Mouse (Mus musculus): ENCODE measurements around the gene Fastk. TPM values are rescaled to one million over a fixed set of nuclear protein-coding genes. Genes with fewer than 3 reads are reported as not detected.

The Fastk gene
- polyA plus RNA-seq, 1 experiment from 2014 or later: 66.6 TPM

GRCm38 (mm10) chr5:24424861-24425411 lies 20.2 kb downstream of the Fastk start:
- peak overlapping the region; percentile 88 for H3K4me2 ChIP-seq (replicated peaks; ENCODE audit: low read depth)
- H3K27me3 ChIP-seq (ENCODE audit: control insufficient read depth, insufficient read depth, low read length): no peaks in the 10 kb centered on the region
- TF ChIP-seq CTCF (IDR thresholded peaks at IDR 0.05; ENCODE audit: low read depth): no peak
- no peak for TF ChIP-seq EP300 (optimal IDR thresholded peaks at IDR 0.05)
- WGBS: under 1% methylated on average over 43 of the region's 60 CpGs
- ATAC-seq (ENCODE audit: low FRiP score, low TSS enrichment) (peak; percentile 17; the same call in 1 of the 2 replicates), DNase-seq (ENCODE audit: low spot score) (peak; percentile 90)
- peak overlapping the region; percentile 68 for H3K4me3 ChIP-seq (ENCODE audit: low read depth, low read length)
- H3K27ac ChIP-seq (replicated peaks): peak overlapping the region; percentile 94
- peak overlapping the region; percentile 76 for H3K9ac ChIP-seq (ENCODE audit: low read length)
- H3K36me3 ChIP-seq (ENCODE audit: control insufficient read depth, insufficient read depth, low read length): peaks cover 5% of the 10 kb centered on the region; the same call in 1 of the 2 replicates
- H3K9me3 ChIP-seq (ENCODE audit: control insufficient read depth, low read length): no peaks in the 10 kb centered on the region
- no peaks in the 10 kb centered on the region; the same call in none of the 2 replicates for H3K4me1 ChIP-seq (replicated peaks; ENCODE audit: control insufficient read depth, insufficient read depth)

DNA sequence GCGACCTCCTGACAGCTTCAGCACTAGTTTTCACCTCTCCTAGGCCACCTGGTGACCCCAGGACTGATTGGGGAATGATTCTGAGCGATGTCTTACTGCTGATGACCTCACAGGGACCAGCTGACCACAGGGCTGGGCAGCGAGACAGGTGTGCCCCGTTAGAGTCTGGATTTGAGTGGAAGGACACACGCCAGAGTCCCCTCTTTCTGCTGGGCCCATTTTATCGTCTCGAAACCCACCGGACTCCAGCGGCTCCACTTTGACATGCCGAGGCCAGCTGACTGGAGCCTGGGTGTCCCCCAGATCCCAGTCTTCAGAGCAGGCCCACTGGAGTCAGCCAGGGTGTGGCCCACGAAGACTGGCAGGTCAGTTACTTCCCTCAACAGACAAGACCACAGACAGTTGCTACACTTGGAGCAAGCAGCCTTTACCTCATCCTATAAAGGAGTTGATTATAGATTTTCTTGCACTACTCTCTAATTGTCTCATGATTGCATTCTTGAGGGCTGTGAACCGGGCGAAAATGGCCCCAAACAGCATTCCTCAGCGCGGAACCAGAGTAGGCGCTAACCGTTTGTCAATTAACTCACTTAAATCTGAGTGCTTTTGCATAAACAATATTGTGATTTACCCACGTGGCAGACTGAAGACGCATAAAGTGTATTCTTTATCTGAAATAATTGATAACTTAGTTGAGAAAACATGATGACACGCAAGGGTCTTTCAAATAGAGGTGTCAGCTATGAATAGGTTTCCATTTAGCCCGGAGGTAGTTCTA lies 20.9 kb downstream of the Fastk start:
- H3K4me1 ChIP-seq (replicated peaks; ENCODE audit: control insufficient read depth, insufficient read depth): no peaks in the 10 kb centered on the region; the same call in none of the 2 replicates
- peak overlapping the region; percentile 88 for H3K4me2 ChIP-seq (replicated peaks; ENCODE audit: low read depth)
- H3K36me3 ChIP-seq (ENCODE audit: control insufficient read depth, insufficient read depth, low read length): peaks cover 3% of the 10 kb centered on the region; the same call in 1 of the 2 replicates
- H3K4me3 ChIP-seq (ENCODE audit: low read depth, low read length): peak overlapping the region; percentile 68
- peak; percentile 24 for ATAC-seq (ENCODE audit: low FRiP score, low TSS enrichment)
- H3K27me3 ChIP-seq (ENCODE audit: control insufficient read depth, insufficient read depth, low read length): no peaks in the 10 kb centered on the region
- no peak for TF ChIP-seq CTCF (IDR thresholded peaks at IDR 0.05; ENCODE audit: low read depth)
- peak; percentile 71 for TF ChIP-seq EP300 (optimal IDR thresholded peaks at IDR 0.05)
- H3K9ac ChIP-seq (ENCODE audit: low read length): peak overlapping the region; percentile 76
- H3K27ac ChIP-seq (replicated peaks): peak overlapping the region; percentile 94
- 7% methylated on average over 21 of the region's 21 CpGs for WGBS
- no peaks in the 10 kb centered on the region for H3K9me3 ChIP-seq (ENCODE audit: control insufficient read depth, low read length)
- DNase-seq (ENCODE audit: low spot score): no peak

GRCm38 (mm10) chr5:24423129-24424003 lies 21.7 kb downstream of the Fastk start, which contains the start of the genes Cdk5 and Slc4a2:
Gene Cdk5 (minus strand): TSS chr5:24423530.
Gene Slc4a2 (plus strand): TSS chr5:24423837.
- H3K36me3 ChIP-seq (ENCODE audit: control insufficient read depth, insufficient read depth, low read length): peaks cover 4% of the 10 kb centered on the region; the same call in 1 of the 2 replicates
- under 1% methylated on average over 46 of the region's 46 CpGs for WGBS
- TF ChIP-seq CTCF (IDR thresholded peaks at IDR 0.05; ENCODE audit: low read depth): no peak
- peak; percentile 87 for TF ChIP-seq EP300 (optimal IDR thresholded peaks at IDR 0.05)
- ATAC-seq (ENCODE audit: low FRiP score, low TSS enrichment) (peak; percentile 93), DNase-seq (ENCODE audit: low spot score) (peak; percentile 98)
- H3K4me3 ChIP-seq (ENCODE audit: low read depth, low read length): peak within 1 kb of the TSS; percentile 68
- H3K9me3 ChIP-seq (ENCODE audit: control insufficient read depth, low read length): no peaks in the 10 kb centered on the region
- H3K27me3 ChIP-seq (ENCODE audit: control insufficient read depth, insufficient read depth, low read length): no peaks in the 10 kb centered on the region
- peak within 1 kb of the TSS; percentile 94 for H3K27ac ChIP-seq (replicated peaks)
- H3K4me2 ChIP-seq (replicated peaks; ENCODE audit: low read depth): peak within 1 kb of the TSS; percentile 88
- no peaks in the 10 kb centered on the region; the same call in none of the 2 replicates for H3K4me1 ChIP-seq (replicated peaks; ENCODE audit: control insufficient read depth, insufficient read depth)
- H3K9ac ChIP-seq (ENCODE audit: low read length): peak within 1 kb of the TSS; percentile 77

DNA sequence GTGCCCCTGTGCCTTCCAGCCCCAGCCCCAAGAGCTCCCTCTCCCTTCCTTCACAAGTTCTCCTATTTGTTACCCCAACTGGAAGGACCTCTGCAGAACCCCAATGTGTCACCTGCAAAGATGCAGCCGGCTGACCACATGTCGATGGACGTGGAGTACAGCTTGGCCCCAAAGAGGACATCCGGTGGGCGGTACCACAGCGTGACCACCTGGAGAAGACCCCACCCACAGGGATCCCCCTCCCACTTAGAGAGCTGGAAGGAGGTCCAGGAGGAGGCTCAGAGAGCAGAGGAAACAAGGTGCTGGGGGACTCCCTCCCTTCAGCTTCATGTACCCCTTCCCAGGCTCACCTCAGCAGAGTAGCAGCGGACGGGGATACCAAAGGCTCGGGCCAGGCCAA lies 24.7 kb downstream of the Fastk start:
- Histone ChIP-seq H3K36me3 (ENCODE audit: control insufficient read depth, insufficient read depth, low read length) (peaks cover 4% of the 10 kb centered on the region; the same call in 1 of the 2 replicates), H3K9me3 (ENCODE audit: control insufficient read depth, low read length) (no peaks in the 10 kb centered on the region), H3K27ac (replicated peaks) (no peak overlapping the region), H3K4me1 (replicated peaks; ENCODE audit: control insufficient read depth, insufficient read depth) (no peaks in the 10 kb centered on the region), H3K27me3 (ENCODE audit: control insufficient read depth, insufficient read depth, low read length) (no peaks in the 10 kb centered on the region), H3K4me3 (ENCODE audit: low read depth, low read length) (no peak overlapping the region), H3K4me2 (replicated peaks; ENCODE audit: low read depth) (no peak overlapping the region), H3K9ac (ENCODE audit: low read length) (no peak overlapping the region)
- DNase-seq (ENCODE audit: low spot score) (no peak), ATAC-seq (ENCODE audit: low FRiP score, low TSS enrichment) (no peak)
- no peak for TF ChIP-seq CTCF (IDR thresholded peaks at IDR 0.05; ENCODE audit: low read depth)
- TF ChIP-seq EP300 (optimal IDR thresholded peaks at IDR 0.05): no peak
- WGBS: 87% methylated on average over 9 of the region's 9 CpGs

DNA sequence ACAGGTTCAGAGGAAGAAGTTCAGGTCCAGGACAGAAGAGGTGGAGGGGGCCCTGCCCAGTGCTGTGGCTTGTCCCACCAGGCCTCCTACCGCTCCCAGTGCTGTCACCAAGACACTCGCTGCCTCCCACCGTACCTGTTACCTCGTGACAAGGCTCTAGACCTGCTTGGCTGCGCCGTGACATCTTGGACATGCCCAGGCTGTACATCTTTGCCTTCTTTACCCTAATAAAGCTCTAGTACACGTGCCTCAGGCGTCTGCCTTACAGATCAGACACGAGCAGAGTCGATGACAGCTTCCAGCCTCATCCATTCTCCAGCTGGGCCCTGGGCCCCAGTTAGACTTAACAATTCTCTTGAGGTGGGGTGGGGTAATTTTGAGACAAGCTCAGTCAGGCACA lies 27.5 kb downstream of the Fastk start:
- Histone ChIP-seq H3K4me3 (ENCODE audit: low read depth, low read length) (no peak overlapping the region), H3K27ac (replicated peaks) (no peak overlapping the region), H3K9me3 (ENCODE audit: control insufficient read depth, low read length) (no peaks in the 10 kb centered on the region), H3K9ac (ENCODE audit: low read length) (no peak overlapping the region), H3K4me2 (replicated peaks; ENCODE audit: low read depth) (no peak overlapping the region), H3K36me3 (ENCODE audit: control insufficient read depth, insufficient read depth, low read length) (peaks cover 4% of the 10 kb centered on the region; the same call in 1 of the 2 replicates), H3K27me3 (ENCODE audit: control insufficient read depth, insufficient read depth, low read length) (no peaks in the 10 kb centered on the region), H3K4me1 (replicated peaks; ENCODE audit: control insufficient read depth, insufficient read depth) (no peaks in the 10 kb centered on the region)
- 90% methylated on average over 10 of the region's 10 CpGs for WGBS
- TF ChIP-seq EP300 (optimal IDR thresholded peaks at IDR 0.05) (no peak), CTCF (IDR thresholded peaks at IDR 0.05; ENCODE audit: low read depth) (no peak)
- no peak for DNase-seq (ENCODE audit: low spot score)
- no peak for ATAC-seq (ENCODE audit: low FRiP score, low TSS enrichment)
